In genomic region chr1:72219116-72219515, GRCm38 (mm10) we compare ENCODE assay signal across 17 mouse cellular contexts.
"Had no signal": no experiment of that assay in that cellular context is flagged by ENCODE, and none has a peak within 500 bp of the region (broad histone marks: within the 10 kb centered on the region; RNA-seq: fewer than 3 reads in every experiment).

No protein-coding gene starts in this region.

- H3K4me2 ChIP-seq: lung, embryonic 14.5 days; midbrain, embryonic 11.5 days; midbrain, embryonic 15.5 days; neural tube, embryonic 12.5 days had no signal

- ATAC-seq: midbrain, embryonic 15.5 days had no signal

- H3K4me1 ChIP-seq: limb, embryonic 10.5 days; midbrain, embryonic 15.5 days; neural tube, embryonic 12.5 days had no signal

- H3K4me3 ChIP-seq: layer of hippocampus, adult 2 months; left cerebral cortex, adult 2 months; limb, embryonic 10.5 days; megakaryocyte, embryonic 14.5 days; midbrain, embryonic 15.5 days; neural tube, embryonic 12.5 days had no signal

- H3K9me3 ChIP-seq: limb, embryonic 10.5 days; megakaryocyte, embryonic 14.5 days; midbrain, embryonic 15.5 days; neural tube, embryonic 12.5 days had no signal

- H3K36me3 ChIP-seq: limb, embryonic 10.5 days; midbrain, embryonic 15.5 days; neural tube, embryonic 12.5 days had no signal

- H3K27ac ChIP-seq: layer of hippocampus, adult 2 months; left cerebral cortex, adult 2 months; limb, embryonic 10.5 days; macrophage; midbrain, embryonic 15.5 days; neural tube, embryonic 12.5 days had no signal

- DNase-seq: kidney, adult 18-20 months; kidney, postnatal 10 days; kidney, postnatal 4 days; lung, embryonic 14.5 days; lung, postnatal 10 days; right cerebral cortex, postnatal 4 days; spleen, adult 18-20 months; thymus, adult 2 months; thymus, postnatal 25 days had no signal

- H3K9ac ChIP-seq: lung, embryonic 14.5 days; midbrain, embryonic 15.5 days; neural tube, embryonic 12.5 days had no signal
